Mouse (Mus musculus) liver, embryonic 13.5 days (tissue): ENCODE measurements around the gene Mitd1. TPM values are rescaled to one million over a fixed set of nuclear protein-coding genes. Genes with fewer than 3 reads are reported as not detected.

Experiments
- ATAC-seq: fragments of 200-750 bp; cut with Nextera tagmentation; 2 replicates; pipeline ENCODE4 v1.8.0; 2017; ENCODE audit warnings: low read depth, mild to moderate bottlenecking, moderate number of reproducible peaks, moderate library complexity
- DNase-seq: peaks from one replicate; pipeline ENCODE4 v3.0.0; 2022
- H3K27ac ChIP-seq: fragments of 300-500 bp; sonication (generic); 2 replicates; pipeline ENCODE4 v1.5.1; 2015; ENCODE audit warnings: moderate library complexity, mild to moderate bottlenecking, inconsistent platforms
- H3K27me3 ChIP-seq: fragments of 300-500 bp; sonication (generic); 2 replicates; pipeline ENCODE4 v1.6.1; 2015; ENCODE audit warnings: mild to moderate bottlenecking, inconsistent platforms
- H3K36me3 ChIP-seq: fragments of 300-500 bp; sonication (generic); 2 replicates; pipeline ENCODE4 v1.6.1; 2015; ENCODE audit warnings: mild to moderate bottlenecking, inconsistent platforms
- H3K4me1 ChIP-seq: fragments of 300-500 bp; sonication (generic); replicated peaks from 2 replicates; pipeline ENCODE4 v1.6.1; 2015; ENCODE audit warnings: inconsistent platforms
- H3K4me2 ChIP-seq: fragments of 300-500 bp; sonication (generic); 2 replicates; pipeline ENCODE4 v1.6.1; 2015; ENCODE audit warnings: inconsistent platforms, mild to moderate bottlenecking, moderate library complexity
- H3K4me3 ChIP-seq: fragments of 300-500 bp; sonication (generic); replicated peaks from 2 replicates; pipeline ENCODE4 v1.5.1; 2015; ENCODE audit warnings: mild to moderate bottlenecking, inconsistent platforms
- H3K9ac ChIP-seq: fragments of 300-500 bp; sonication (generic); 2 replicates; pipeline ENCODE4 v1.6.1; 2015; ENCODE audit warnings: mild to moderate bottlenecking, inconsistent platforms
- H3K9me3 ChIP-seq: fragments of 300-500 bp; sonication (generic); replicated peaks from 2 replicates; pipeline ENCODE4 v1.6.1; 2016; ENCODE audit warnings: inconsistent platforms
- WGBS: fragments of 180-500 bp; shearing (Covaris S2); methylation state at CpG from one replicate; pipeline ENCODE4 v1.1.7; 2015; ENCODE audit not compliant: insufficient replicate concordance; 5-methylcytosine and 5-hydroxymethylcytosine counted together
- polyA plus RNA-seq: library from polyadenylated mRNA; unstranded; fragments of >200 nt; fragmentation: Nextera tagmentation; extraction: Ambion mirVana; gene quantifications from 2 replicates; pipeline ENCODE4 v1.2.1, GENCODE M21; 2015

Mitd1 gene
- polyA plus RNA-seq, 1 experiment from 2014 or later = 16.0 TPM

- H3K27me3 ChIP-seq = no peaks in the 10 kb centered on the region
- whole genome bisulfite sequencing = 43% methylated on average over 3 of the region's 3 CpGs
- no peak for ATAC-seq
- no peaks in the 10 kb centered on the region for H3K9me3 ChIP-seq
- H3K4me2 ChIP-seq = peak overlapping the region; percentile 84
- peaks cover 45% of the 10 kb centered on the region for H3K4me1 ChIP-seq
- no peak for DNase-seq
- no peak overlapping the region for H3K27ac ChIP-seq
- peak overlapping the region; percentile 77 for H3K9ac ChIP-seq
- peaks cover 38% of the 10 kb centered on the region for H3K36me3 ChIP-seq
- H3K4me3 ChIP-seq = peak overlapping the region; percentile 74
Measured at GRCm38 (mm10) chr1:37891400-37891799, 1.2 kb upstream of the Mitd1 start.

DNA sequence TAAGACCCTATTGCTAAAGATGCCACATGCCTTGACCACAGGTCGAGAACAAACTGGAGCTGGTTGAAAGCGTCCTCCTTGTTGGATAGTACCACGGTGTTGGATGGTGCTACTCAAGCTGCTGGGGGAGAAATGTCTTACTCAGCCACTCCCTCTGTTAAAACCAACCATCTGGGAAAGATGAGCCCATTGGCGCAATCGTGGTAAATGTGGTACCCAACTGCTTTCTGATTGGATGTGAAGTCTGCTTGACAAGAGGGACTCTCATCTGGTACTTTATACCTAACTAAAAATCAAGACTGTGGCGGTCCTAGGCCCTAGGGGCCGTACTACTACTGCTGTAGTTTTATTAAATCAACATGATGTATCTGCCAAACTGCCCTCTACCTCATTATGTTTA lies 1.0 kb downstream of the Mitd1 start:
- Histone ChIP-seq H3K4me2 (peak overlapping the region; percentile 84), H3K4me3 (peak overlapping the region; percentile 74), H3K4me1 (peaks cover 58% of the 10 kb centered on the region), H3K9me3 (no peaks in the 10 kb centered on the region), H3K9ac (peak overlapping the region; percentile 77), H3K27ac (peak overlapping the region; percentile 79), H3K36me3 (peaks cover 25% of the 10 kb centered on the region), H3K27me3 (no peaks in the 10 kb centered on the region)
- no peak for ATAC-seq
- DNase-seq = peak; percentile 14
- 73% methylated on average over 7 of the region's 7 CpGs for WGBS

GRCm38 (mm10) chr1:37884451-37884850 lies 5.8 kb downstream of the Mitd1 start:
- H3K27ac ChIP-seq = no peak overlapping the region
- H3K36me3 ChIP-seq = peaks cover 47% of the 10 kb centered on the region
- DNase-seq = peak; percentile 65
- no peak overlapping the region for H3K4me2 ChIP-seq
- no peaks in the 10 kb centered on the region for H3K9me3 ChIP-seq
- no peak overlapping the region for H3K4me3 ChIP-seq
- H3K27me3 ChIP-seq = no peaks in the 10 kb centered on the region
- peaks cover 51% of the 10 kb centered on the region for H3K4me1 ChIP-seq
- peak; percentile 55; the same call in 1 of the 2 replicates for ATAC-seq
- no peak overlapping the region for H3K9ac ChIP-seq
- 51% methylated on average over 4 of the region's 4 CpGs for whole genome bisulfite sequencing

DNA sequence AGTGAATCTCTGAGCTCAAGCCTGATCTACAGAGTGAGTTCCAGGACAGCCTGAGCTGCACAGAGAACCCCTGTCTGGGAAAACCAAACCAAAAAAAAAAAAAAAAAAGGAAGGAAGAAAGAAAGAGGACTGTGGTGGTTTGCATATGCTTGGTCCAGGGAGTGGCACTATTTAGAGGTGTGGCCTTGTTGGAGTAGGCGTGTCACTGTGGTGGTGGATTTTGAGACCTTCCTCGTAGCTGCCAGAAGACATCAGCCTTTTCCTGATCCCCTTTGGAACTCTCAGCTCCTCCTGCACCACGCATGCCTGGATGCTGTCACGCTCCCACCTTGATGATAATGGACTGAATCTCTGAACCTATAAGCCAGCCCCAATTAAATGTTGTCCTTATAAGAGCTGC lies 6.8 kb downstream of the Mitd1 start:
- DNase-seq (no peak), ATAC-seq (no peak)
- H3K27ac ChIP-seq = no peak overlapping the region
- no peaks in the 10 kb centered on the region for H3K27me3 ChIP-seq
- peaks cover 58% of the 10 kb centered on the region for H3K36me3 ChIP-seq
- no peak overlapping the region for H3K9ac ChIP-seq
- no peaks in the 10 kb centered on the region for H3K9me3 ChIP-seq
- H3K4me1 ChIP-seq = peaks cover 41% of the 10 kb centered on the region
- H3K4me2 ChIP-seq = no peak overlapping the region
- no peak overlapping the region for H3K4me3 ChIP-seq
- WGBS = 69% methylated on average over 4 of the region's 4 CpGs

GRCm38 (mm10) chr1:37877736-37878460 lies 12.3 kb downstream of the Mitd1 start:
- no peak overlapping the region for H3K9ac ChIP-seq
- DNase-seq (no peak), ATAC-seq (no peak)
- peaks cover 7% of the 10 kb centered on the region; the same call in 1 of the 2 replicates for H3K9me3 ChIP-seq
- no peak overlapping the region for H3K4me3 ChIP-seq
- H3K27ac ChIP-seq = no peak overlapping the region
- peaks cover 72% of the 10 kb centered on the region for H3K36me3 ChIP-seq
- H3K4me1 ChIP-seq = peaks cover 7% of the 10 kb centered on the region
- no peak overlapping the region for H3K4me2 ChIP-seq
- no peaks in the 10 kb centered on the region for H3K27me3 ChIP-seq
- 86% methylated on average over 13 of the region's 13 CpGs for WGBS

GRCm38 (mm10) chr1:37873157-37873556 lies 17.1 kb downstream of the Mitd1 start:
- ATAC-seq (no peak), DNase-seq (no peak)
- peak overlapping the region; percentile 70 for H3K9ac ChIP-seq
- H3K4me1 ChIP-seq = peaks cover 40% of the 10 kb centered on the region
- no peaks in the 10 kb centered on the region for H3K27me3 ChIP-seq
- H3K4me3 ChIP-seq = peak overlapping the region; percentile 65
- H3K4me2 ChIP-seq = peak overlapping the region; percentile 82
- WGBS = 60% methylated on average over 4 of the region's 4 CpGs
- peak overlapping the region; percentile 78; the same call in 1 of the 2 replicates for H3K27ac ChIP-seq
- peaks cover 7% of the 10 kb centered on the region; the same call in 1 of the 2 replicates for H3K9me3 ChIP-seq
- H3K36me3 ChIP-seq = peaks cover 34% of the 10 kb centered on the region

DNA sequence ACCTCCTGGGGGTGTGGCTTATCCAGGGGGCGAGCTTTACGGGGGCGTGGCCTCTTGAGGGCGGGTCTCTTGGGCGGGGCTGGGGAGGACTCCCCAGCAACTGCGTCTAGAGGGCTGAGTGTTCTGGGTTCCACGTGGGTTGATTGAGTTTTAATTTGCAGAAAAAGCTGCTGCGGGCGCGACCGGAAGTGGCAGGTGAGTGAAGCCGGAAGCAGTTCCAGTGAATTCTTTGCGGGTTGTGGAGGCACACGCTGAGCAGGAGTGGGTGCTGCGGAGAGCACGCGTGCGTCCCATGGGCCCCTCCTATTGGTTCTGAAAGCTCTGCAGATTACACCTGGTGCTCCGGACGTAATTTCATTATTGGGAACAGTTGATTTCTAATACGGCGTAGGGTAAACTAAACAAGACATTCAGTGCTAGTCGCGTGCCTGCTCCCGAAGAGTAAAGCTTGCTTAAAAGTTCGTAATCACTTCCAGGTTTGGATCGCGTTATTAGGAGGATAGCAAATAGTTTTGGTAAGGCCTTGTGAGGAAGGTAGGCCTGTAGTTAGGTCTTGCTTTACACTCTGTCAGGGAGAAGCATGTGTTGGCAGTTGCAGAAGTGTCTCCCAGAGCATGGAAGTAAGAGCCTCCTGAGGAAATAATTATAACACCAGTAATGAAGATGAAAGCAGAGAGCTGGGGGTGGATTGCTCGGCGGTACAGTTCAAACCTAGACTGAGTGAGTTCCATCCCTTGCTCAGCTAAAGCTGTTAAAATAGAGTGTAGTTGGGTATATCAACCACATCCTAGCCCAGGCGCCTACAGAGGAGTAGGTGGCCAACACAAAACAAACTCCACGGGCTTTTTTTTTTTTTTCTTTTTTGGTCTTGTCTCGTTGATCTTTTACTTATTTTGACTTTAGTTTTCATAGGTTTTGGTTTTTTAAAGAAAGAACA lies 17.8 kb downstream of the Mitd1 start:
- ATAC-seq (peak; percentile 85), DNase-seq (peak; percentile 73)
- WGBS = 3% methylated on average over 33 of the region's 33 CpGs
- H3K27me3 ChIP-seq = no peaks in the 10 kb centered on the region
- peaks cover 7% of the 10 kb centered on the region; the same call in 1 of the 2 replicates for H3K9me3 ChIP-seq
- peaks cover 27% of the 10 kb centered on the region for H3K36me3 ChIP-seq
- H3K4me2 ChIP-seq = peak overlapping the region; percentile 82
- H3K27ac ChIP-seq = peak overlapping the region; percentile 78
- H3K4me3 ChIP-seq = peak overlapping the region; percentile 65
- peaks cover 40% of the 10 kb centered on the region for H3K4me1 ChIP-seq
- H3K9ac ChIP-seq = peak overlapping the region; percentile 70

- Histone ChIP-seq H3K4me2 (peak within 1 kb of the TSS; percentile 82), H3K27ac (peak within 1 kb of the TSS; percentile 78), H3K9ac (peak within 1 kb of the TSS; percentile 70), H3K4me1 (peaks cover 40% of the 10 kb centered on the region), H3K4me3 (peak within 1 kb of the TSS; percentile 65), H3K36me3 (peaks cover 20% of the 10 kb centered on the region), H3K27me3 (no peaks in the 10 kb centered on the region), H3K9me3 (peaks cover 7% of the 10 kb centered on the region; the same call in 1 of the 2 replicates)
- ATAC-seq (peak; percentile 51), DNase-seq (no peak)
- 13% methylated on average over 7 of the region's 7 CpGs for WGBS
Measured at GRCm38 (mm10) chr1:37871704-37872103, 18.5 kb downstream of the Mitd1 start, which contains the start of gene Lipt1. Gene Lipt1, plus strand, starts transcription at chr1:37871738.

GRCm38 (mm10) chr1:37869362-37869761 lies 20.8 kb downstream of the Mitd1 start:
- Histone ChIP-seq H3K4me2 (no peak overlapping the region), H3K9me3 (no peaks in the 10 kb centered on the region), H3K36me3 (no peaks in the 10 kb centered on the region), H3K4me3 (no peak overlapping the region), H3K27ac (peak overlapping the region; percentile 29; the same call in 1 of the 2 replicates), H3K27me3 (no peaks in the 10 kb centered on the region), H3K4me1 (peaks cover 54% of the 10 kb centered on the region), H3K9ac (0 out of 2 replicates have a peak overlapping the region, but pooled peaks have one; percentile 13)
- ATAC-seq (no peak), DNase-seq (no peak)
- WGBS = 42% methylated on average over 2 of the region's 2 CpGs

GRCm38 (mm10) chr1:37868640-37869039 lies 21.6 kb downstream of the Mitd1 start:
- no peaks in the 10 kb centered on the region for H3K36me3 ChIP-seq
- no peak for ATAC-seq

More at GRCm38 (mm10) chr1:37868640-37869039, 21.6 kb downstream of the Mitd1 start:
- H3K4me3 ChIP-seq = no peak overlapping the region
- H3K9me3 ChIP-seq = no peaks in the 10 kb centered on the region
- no peak overlapping the region for H3K9ac ChIP-seq
- WGBS = 41% methylated on average over 10 of the region's 10 CpGs
- DNase-seq = no peak
- peak overlapping the region; percentile 17; the same call in 1 of the 2 replicates for H3K4me2 ChIP-seq
- H3K27ac ChIP-seq = no peak overlapping the region
- no peaks in the 10 kb centered on the region for H3K27me3 ChIP-seq
- H3K4me1 ChIP-seq = peaks cover 58% of the 10 kb centered on the region
